Mouse (Mus musculus) left cerebral cortex, postnatal 25 days (tissue): ENCODE measurements around the gene Rnf180. TPM values are rescaled to one million over a fixed set of nuclear protein-coding genes. Genes with fewer than 3 reads are reported as not detected.

ENCODE experiments used
- DNase-seq, 2 experiments: peaks; one replicate each; pipeline ENCODE4 v3.0.0; 2022; ENCODE audit warnings: low spot score in 2 of 2, mixed read lengths in 1 of 2
- intact Hi-C: fragments of 180-260 bp; cut with DNase I; formaldehyde crosslinking; loops from one replicate; pipeline ENCODE4 v1.15.1; 2025
- total RNA-seq, 2 experiments: library from RNA; stranded (reverse); gene quantifications; 2 replicates each; pipeline ENCODE4 v1.2.3; 2021

Rnf180 gene
- total RNA-seq, 2 experiments from 2014 or later, result 17.4 to 22.2 TPM

DNA sequence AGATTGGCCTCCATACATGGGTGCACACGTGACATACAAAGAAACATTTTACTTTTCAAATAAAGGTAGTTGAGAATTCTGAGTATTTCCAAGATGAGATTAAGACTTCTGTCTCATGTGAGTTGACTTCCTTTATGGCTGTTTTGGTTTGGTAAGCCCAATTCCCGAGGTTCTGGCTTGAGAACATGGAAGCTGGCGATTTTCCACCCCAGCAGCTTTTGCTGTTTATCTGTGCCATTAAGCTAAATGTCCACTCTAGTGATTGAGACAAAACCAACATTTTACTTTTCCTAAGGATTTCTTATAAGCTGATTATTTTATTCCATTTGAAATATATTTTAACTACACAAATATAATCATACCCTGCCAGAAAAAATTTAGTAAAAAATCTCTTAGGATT is 144.6 kb downstream of the Rnf180 start:
- no peak for DNase-seq
- intact Hi-C loops, result no loop called here

DNA sequence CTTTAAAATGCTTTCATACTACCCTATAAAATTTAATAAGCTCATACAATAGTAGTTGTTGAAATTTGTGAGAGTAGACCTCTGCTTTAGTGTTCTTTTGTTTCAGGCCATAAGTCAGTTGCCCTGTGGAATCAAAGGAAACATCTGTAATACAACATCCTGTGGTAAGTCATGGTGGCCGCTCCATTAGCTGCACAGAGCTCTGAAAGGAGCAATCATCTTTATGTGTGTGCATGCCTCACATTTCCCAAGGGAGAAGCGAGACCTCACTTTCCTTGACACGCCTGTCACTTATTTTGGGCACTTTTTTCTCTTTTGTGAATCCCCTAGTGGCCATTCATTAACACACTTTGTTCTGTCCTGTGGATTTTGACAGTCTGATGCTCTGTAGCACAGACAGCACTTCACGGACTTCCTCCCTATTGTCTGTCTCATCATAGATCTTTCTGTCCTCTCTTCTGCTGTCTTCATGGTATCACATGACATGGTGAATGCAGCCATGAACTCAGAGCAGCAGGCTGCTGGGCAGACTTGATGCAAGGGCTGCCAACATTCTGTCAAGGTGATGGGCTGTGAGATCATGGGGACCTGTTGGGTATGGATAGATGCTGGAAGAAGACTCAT is 146.7 kb downstream of the Rnf180 start:
- DNase-seq, result no peak

DNA sequence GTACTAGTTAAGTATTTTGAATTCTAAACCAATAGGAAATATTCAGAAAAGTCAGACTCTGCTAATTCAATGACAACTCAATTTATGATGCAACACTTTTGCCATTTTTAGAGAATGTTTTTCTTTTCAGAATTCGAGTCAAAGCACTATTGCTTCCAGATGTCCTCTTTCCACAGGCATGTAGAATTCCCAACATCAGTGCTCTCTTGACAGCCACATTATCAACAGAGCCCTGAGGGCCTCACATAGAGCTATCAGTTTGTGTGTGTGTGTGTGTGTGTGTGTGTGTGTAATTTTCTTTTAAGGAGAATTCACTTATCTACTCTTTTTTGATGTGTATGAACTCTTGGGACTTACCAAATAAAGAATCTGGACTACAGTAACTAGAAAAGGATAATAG is 147.8 kb downstream of the Rnf180 start:
- intact Hi-C loops, result no loop called here
- no peak for DNase-seq

More for the DNA sequence above, 146.7 kb downstream of the Rnf180 start:
- intact Hi-C loops, result no loop called here

DNA sequence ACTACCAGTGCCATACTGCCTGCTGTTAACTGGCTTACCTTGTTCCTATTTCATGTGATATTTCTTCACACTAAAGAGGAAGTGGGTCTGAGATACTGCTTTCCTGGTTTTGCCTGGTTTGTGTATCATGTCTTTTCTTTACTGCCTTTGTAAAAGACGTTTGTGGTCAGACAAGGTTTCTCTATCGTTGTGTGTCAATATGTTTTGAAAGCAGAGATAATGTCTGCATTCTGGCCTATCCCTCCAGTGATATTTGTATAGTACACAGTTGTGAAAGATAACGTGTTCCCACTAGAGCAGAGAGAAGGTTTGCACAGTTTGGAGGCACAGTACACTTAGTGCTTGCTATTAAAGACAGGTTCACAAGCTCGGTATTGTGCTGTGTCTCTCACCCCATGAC is 154.7 kb downstream of the Rnf180 start:
- DNase-seq, result no peak
- intact Hi-C loops, result no loop called here

DNA sequence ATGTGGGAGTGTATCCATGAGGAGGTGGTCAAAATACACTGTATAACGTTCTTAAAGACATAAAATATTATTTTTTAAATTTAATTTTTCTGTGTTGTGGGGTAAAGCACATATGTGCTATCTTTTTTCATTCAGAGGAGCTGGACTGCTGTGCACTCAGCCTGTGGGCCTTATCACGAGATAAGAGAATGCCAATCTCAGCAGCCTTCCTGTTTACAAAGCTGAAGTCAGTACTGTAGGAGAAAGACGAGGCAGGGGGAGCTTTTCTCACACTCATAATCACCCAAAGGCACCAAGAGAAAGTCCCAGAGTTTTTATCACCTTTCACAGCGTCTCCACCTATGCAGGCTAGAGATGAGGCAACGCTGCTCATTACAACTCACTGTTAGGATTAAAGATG is 160.2 kb downstream of the Rnf180 start:
- no peak for DNase-seq
- intact Hi-C loops, result no loop called here

DNA sequence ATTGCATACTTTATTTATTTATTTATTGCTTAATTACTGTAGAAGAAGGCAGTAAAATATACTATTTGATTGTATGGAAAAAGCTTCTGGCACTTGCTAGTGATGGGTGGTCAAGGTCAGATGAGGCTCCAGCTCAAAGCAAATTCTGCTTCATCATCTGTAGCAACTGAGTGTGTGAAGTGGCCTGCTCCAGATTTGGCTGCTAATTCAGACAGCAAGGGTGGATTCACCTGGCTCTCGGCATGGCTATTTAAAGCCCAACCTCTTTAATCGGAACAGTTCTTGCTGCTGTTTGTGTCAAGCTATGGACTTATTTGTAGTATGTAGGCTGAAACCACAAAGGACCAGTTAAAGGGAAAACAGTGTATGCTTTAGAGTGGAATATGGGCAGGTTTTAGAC is 161.8 kb downstream of the Rnf180 start:
- intact Hi-C loops, result no loop called here
- DNase-seq, result no peak

DNA sequence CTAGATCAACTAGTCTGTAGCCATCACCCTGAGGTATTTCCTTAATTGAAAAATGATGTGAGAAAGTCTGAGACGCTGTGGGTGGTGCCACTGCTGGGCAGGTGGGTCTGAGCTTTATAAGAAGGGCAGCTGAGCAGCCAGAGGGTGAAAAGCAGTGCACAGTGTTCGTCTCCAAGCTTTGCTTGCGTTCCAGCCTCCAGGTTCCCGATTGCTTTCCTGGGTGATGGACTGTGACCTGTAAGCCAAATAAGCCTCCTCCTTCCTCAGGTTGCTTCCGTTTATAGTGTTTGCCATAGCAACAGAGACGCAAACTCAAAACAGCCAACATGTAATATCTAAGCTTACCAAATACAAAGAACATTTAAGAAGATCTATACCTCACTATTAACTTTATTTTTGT is 162.2 kb downstream of the Rnf180 start:
- no peak for DNase-seq
- intact Hi-C loops, result no loop called here

DNA sequence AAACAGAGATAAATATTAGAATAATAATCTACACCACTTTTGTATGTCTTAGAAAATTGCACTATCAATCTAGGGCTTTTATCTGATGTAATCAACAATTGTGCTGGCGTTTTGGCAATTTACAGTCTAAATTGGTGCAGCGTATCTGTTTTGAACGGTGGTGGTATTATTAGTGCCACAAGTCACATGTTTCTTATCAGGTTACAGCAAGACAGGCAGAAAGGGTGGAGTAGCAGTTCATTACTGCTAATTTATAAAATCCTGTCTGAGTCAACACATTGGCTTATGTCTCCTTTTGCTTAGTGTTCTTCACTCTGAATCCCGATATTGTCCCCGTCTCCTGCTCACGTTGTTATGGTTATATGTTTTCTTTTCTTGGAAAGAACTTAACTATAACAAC is 164.5 kb downstream of the Rnf180 start:
- DNase-seq, result no peak
- intact Hi-C loops, result no loop called here

DNA sequence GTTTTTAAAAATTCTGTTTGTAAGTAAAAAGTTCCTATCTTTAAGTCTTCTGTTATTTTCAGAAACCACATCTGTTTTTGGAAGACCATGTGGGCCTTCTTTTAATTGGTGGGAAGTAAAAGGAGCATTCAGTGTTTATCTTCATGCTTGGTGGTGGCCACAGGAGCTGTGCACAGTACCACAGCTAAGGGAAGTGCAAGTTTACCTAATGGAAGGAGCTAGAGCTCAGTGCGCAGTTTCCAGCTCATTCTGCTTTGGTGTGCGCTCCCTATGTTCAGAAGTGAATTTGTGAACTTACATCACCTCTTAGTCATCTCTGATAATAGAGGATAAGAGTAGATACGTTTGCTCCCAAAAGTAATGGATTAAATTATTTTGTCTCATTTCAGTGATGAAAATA is 172.5 kb downstream of the Rnf180 start:
- intact Hi-C loops, result no loop called here

DNA sequence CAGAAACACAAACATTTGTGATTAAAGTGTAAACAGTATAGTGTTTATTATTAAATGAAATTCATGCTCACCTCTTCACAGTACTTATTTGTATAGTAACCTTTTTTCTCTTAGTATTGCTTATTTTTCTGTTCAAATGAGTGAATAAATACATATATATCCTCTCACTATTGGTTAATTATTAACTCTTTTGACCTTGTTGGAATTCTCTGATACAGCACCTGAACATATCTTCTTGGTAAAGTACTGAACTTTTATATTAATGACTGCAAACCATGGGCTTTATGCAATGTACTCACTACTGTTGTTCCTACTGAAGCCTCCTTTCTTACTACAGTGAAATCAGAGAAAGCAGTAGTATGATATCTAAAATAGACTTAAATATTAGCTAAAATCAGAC is 173.0 kb downstream of the Rnf180 start:
- intact Hi-C loops, result no loop called here
- no peak for DNase-seq

More for the DNA sequence above, 172.5 kb downstream of the Rnf180 start:
- no peak for DNase-seq

DNA sequence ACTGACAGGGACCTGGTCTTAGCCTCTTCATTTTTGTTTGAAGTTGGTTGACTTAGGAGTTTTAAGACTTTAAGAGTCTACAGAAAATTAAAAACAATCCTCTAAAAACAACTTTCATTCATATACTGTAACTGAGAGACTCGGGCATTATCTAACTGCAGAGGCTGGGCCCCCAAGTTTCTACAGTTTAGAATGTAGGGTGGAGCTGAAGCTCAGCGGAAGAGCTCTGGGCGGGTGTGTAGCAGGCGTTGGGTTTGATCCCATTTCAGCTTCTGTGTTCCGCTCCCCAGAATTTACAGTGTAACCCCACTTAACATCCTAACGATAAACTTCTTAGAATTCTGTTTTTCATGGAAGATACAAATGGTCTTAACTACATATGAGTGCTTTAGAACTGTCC is 183.0 kb downstream of the Rnf180 start:
- DNase-seq, result no peak
- intact Hi-C loops, result no loop called here

DNA sequence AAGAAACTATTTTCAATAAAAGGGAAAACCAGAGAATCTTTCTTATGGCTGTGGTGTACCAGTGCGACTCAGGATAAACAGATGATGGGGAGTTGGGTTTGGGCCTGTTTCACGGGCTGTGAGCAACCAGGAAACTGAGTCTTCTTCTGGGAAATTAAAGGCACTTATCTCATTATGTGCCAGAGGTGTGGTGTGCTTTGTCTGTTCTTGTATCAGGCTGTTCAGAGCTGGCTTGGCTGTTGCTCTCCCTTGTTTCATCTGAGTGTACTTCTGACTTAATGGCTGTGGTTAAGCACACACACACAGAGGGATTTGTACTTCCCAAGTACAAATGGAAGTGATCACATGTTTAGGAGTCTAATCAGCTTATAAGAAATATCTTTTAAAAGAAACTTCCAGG is 190.2 kb downstream of the Rnf180 start:
- no peak for DNase-seq
- intact Hi-C loops, result no loop called here

DNA sequence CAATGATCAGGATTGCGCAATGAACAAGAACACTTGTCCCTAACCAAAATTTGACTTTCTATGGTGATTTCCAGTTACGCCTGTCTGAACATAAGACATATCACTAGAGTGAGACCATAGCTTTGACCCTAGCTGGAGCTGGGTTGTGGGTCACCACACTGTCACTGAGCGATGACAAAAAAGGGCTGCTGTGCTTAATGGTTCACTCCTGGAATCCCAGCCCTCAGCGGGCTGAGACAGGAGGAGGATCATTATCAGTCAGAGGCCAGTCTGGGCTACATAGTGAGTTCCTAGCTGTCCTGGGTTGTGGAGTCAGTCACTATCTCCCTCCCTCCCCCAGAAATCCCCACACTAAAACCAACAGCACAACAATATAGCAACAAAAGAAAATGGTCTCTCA is 193.9 kb downstream of the Rnf180 start:
- DNase-seq, result no peak
- intact Hi-C loops, result no loop called here

DNA sequence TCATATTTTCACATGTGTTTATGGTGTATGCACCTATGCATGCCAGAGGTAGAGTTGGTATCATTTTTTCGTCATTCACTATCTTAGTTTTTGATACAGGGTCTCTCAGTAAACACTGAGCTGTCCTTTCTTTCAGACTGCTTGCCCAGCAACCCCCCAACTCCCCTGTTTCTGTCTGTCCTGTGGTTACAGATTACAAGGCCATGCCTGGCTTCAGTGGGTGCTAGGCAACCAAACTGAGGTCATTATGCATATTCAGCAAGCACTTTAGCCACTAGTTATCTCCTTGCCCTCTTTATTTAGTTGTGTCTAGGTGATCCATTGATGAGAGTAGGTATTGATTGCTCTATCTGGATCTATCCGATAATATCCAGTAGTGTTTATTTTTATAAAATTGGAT is 198.3 kb downstream of the Rnf180 start:
- intact Hi-C loops, result no loop called here
- no peak for DNase-seq

DNA sequence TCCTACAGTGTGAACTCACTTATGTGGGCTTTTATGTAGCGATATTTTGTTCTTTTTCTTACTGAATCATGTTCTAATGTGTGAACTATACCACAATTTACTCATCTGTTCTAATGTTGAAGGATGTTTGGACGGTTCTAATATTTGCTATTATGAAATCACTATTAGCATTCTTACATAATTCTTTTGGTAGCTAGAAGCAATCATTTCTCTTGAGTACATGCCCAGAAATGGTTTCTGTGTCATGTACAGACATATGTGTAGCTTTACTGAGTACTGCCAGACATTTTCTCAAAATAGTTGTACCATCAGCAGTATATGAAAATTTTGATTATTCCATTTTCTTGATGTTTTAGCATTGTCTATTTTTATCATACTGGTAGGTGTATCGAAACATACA is 205.3 kb downstream of the Rnf180 start:
- DNase-seq, result peak in 1 of 2 experiments; percentile 20
- intact Hi-C loops, result no loop called here

DNA sequence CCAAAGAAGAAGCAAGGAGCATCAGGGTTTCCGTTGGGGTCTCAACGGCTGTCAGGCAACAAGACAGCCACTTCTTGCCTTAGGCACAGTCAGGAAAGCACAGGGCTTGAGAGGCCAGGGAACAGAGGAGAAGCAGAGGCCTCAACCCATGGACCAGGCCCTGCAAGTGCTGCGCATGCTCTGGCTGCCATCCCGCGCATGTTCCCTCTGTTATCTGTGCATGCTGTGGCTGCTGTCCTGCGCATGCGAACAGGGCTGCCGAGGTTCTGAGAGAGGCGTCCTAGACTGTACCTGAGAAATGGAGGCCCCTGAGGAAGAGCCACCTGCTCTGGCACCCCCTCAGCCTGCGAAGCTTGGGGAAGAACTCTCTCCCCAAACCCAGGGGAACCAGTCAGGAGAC is 212.8 kb downstream of the Rnf180 start, which contains the start of gene 4933425L06Rik:
Gene 4933425L06Rik, plus strand, starts transcription at position 261 of the 400 bp plus-strand sequence.
- DNase-seq, result no peak
- intact Hi-C loops, result no loop called here

Other genes starting within 250 kb of the Rnf180 start
- 100 to 1,000 TPM; 159 to 170 TPM for gene Rgs7bp, start 239.9 kb downstream of the Rnf180 start, total RNA-seq
- gene 4933425L06Rik, start 212.7 kb downstream of the Rnf180 start, total RNA-seq, result not detected
- 10 to 100 TPM; 13.3 to 14.6 TPM for gene Htr1a, start 148.8 kb upstream of the Rnf180 start, total RNA-seq